In the genomic region with DNA sequence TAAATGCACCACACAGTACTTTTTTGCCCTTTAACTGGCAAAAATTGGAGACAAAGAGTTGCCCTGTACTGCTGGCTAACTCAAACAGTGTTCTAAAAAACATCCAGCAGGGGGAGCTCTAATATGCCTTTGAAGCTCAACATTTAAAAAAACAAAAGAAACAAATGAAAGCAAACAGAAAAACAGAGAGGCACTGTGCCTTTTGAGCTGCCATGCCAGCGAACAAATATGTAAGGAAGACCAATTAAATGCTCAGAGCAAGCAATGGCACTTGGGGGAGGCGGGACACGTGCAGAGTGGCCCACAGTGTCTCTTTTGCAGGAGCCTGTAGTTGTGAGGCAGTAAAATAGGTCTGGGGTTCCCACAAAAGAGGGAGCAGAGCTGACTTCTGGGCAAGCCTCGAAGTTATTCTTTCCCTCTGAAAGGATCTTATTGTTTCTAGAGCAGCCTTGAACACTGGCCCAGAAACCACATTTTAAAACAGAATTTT, we compare ENCODE assay signal across 9 mouse cellular contexts. TPM values are rescaled to one million over a fixed set of nuclear protein-coding genes. Genes with fewer than 3 reads are reported as not detected.
DNase-seq lines count a peak whose midpoint lies in the region; ATAC-seq and TF ChIP-seq lines count a peak whose summit lies in the region.
"Had no signal": no experiment of that assay in that cellular context is flagged by ENCODE, and none has a peak within 500 bp of the region (broad histone marks: within the 10 kb centered on the region; RNA-seq: fewer than 3 reads in every experiment).

No protein-coding gene starts in this region.

- peak; percentile 45 for ATAC-seq in embryonic facial prominence, embryonic 14.5 days (ENCODE audit: low read depth)
- ATAC-seq in heart, embryonic 11.5 days (replicated peaks; ENCODE audit: insufficient number of reproducible peaks, low FRiP score, low TSS enrichment), result no peak
- peak; percentile 44; the same call in 1 of the 2 replicates for ATAC-seq in kidney, embryonic 15.5 days (replicated peaks; ENCODE audit: low FRiP score)
- peak; percentile 50 for ATAC-seq in limb, embryonic 14.5 days (ENCODE audit: low FRiP score, low read depth)
- ATAC-seq in monocyte, adult 5-6 weeks (replicated peaks; ENCODE audit: insufficient number of reproducible peaks, low FRiP score, low TSS enrichment, poor library complexity, severe bottlenecking), result 0 out of 2 replicates have a peak, but pooled peaks have one; percentile 30

- peak overlapping the region; percentile 52 for H3K9ac ChIP-seq in embryonic facial prominence, embryonic 14.5 days (ENCODE audit: low read depth, low read length)
- peak overlapping the region; percentile 34; the same call in 1 of the 2 replicates for H3K9ac ChIP-seq in heart, embryonic 11.5 days (ENCODE audit: low read depth, low read length)
- no peak overlapping the region for H3K9ac ChIP-seq in kidney, embryonic 15.5 days
- H3K9ac ChIP-seq in limb, embryonic 14.5 days (ENCODE audit: low read depth, low read length, severe bottlenecking), result peak overlapping the region; percentile 37; the same call in 1 of the 2 replicates

- TF ChIP-seq POLR2A in bone marrow, adult 2 months (IDR thresholded peaks at IDR 0.05; ENCODE audit: borderline replicate concordance, control insufficient read depth, low read depth, low read length), result no peak
- TF ChIP-seq POLR2A in limb, embryonic 14.5 days (IDR thresholded peaks at IDR 0.05; ENCODE audit: borderline replicate concordance, extremely low read depth, insufficient read depth, insufficient read length), result no peak

- no peaks in the 10 kb centered on the region; the same call in 1 of the 2 replicates for H3K4me1 ChIP-seq in bone marrow, adult 2 months (ENCODE audit: control insufficient read depth, insufficient read depth, low read length)
- peaks cover 49% of the 10 kb centered on the region for H3K4me1 ChIP-seq in embryonic facial prominence, embryonic 14.5 days (ENCODE audit: control insufficient read depth, insufficient read depth, low read length)
- peaks cover 13% of the 10 kb centered on the region; the same call in 1 of the 2 replicates for H3K4me1 ChIP-seq in heart, embryonic 11.5 days (ENCODE audit: control insufficient read depth, insufficient read depth, low read length)
- peaks cover 35% of the 10 kb centered on the region for H3K4me1 ChIP-seq in kidney, embryonic 15.5 days
- peaks cover 56% of the 10 kb centered on the region for H3K4me1 ChIP-seq in limb, embryonic 14.5 days (ENCODE audit: control insufficient read depth, insufficient read depth, low read length)

- 13% methylated on average over 4 of the region's 4 CpGs for WGBS in bone marrow, adult 2 months
- 2% methylated on average over 4 of the region's 4 CpGs for WGBS in embryonic facial prominence, embryonic 14.5 days
- 10% methylated on average over 4 of the region's 4 CpGs for WGBS in heart, embryonic 11.5 days (ENCODE audit: insufficient replicate concordance)
- 3% methylated on average over 4 of the region's 4 CpGs for WGBS in kidney, embryonic 15.5 days
- 1% methylated on average over 4 of the region's 4 CpGs for WGBS in limb, embryonic 14.5 days

- H3K27ac ChIP-seq in bone marrow, adult 2 months (ENCODE audit: control insufficient read depth, insufficient read depth, low read depth, low read length, poor library complexity), result no peak overlapping the region
- H3K27ac ChIP-seq in embryonic facial prominence, embryonic 14.5 days (replicated peaks; ENCODE audit: low read depth, low read length), result peak overlapping the region; percentile 91
- H3K27ac ChIP-seq in heart, embryonic 11.5 days (ENCODE audit: low read depth, low read length), result peak overlapping the region; percentile 59
- H3K27ac ChIP-seq in kidney, embryonic 15.5 days, result peak overlapping the region; percentile 78
- H3K27ac ChIP-seq in limb, embryonic 14.5 days (replicated peaks; ENCODE audit: low read depth, low read length), result peak overlapping the region; percentile 94

- peak overlapping the region; percentile 43 for H3K4me2 ChIP-seq in embryonic facial prominence, embryonic 14.5 days (ENCODE audit: low read depth, low read length)
- peak overlapping the region; percentile 51 for H3K4me2 ChIP-seq in heart, embryonic 11.5 days
- peak overlapping the region; percentile 47 for H3K4me2 ChIP-seq in kidney, embryonic 15.5 days
- no peak overlapping the region; the same call in 1 of the 2 replicates for H3K4me2 ChIP-seq in limb, embryonic 14.5 days (replicated peaks; ENCODE audit: low read depth, low read length, severe bottlenecking)

- no peak overlapping the region for H3K4me3 ChIP-seq in bone marrow, adult 2 months (replicated peaks; ENCODE audit: control insufficient read depth, low read depth, low read length)
- H3K4me3 ChIP-seq in embryonic facial prominence, embryonic 14.5 days (ENCODE audit: low read depth, low read length), result no peak overlapping the region
- no peak overlapping the region for H3K4me3 ChIP-seq in heart, embryonic 11.5 days (ENCODE audit: low read depth, low read length)
- H3K4me3 ChIP-seq in kidney, embryonic 15.5 days (replicated peaks), result no peak overlapping the region
- no peak overlapping the region for H3K4me3 ChIP-seq in limb, embryonic 14.5 days (replicated peaks; ENCODE audit: low read length)

- H3K36me3 ChIP-seq in embryonic facial prominence, embryonic 14.5 days (ENCODE audit: control insufficient read depth, insufficient read depth, low read length), result no peaks in the 10 kb centered on the region
- no peaks in the 10 kb centered on the region for H3K36me3 ChIP-seq in heart, embryonic 11.5 days (ENCODE audit: control insufficient read depth, insufficient read depth, low read length)
- no peaks in the 10 kb centered on the region for H3K36me3 ChIP-seq in kidney, embryonic 15.5 days
- no peaks in the 10 kb centered on the region for H3K36me3 ChIP-seq in limb, embryonic 14.5 days (ENCODE audit: control insufficient read depth, insufficient read depth, low read length)

- peak; percentile 10; the same call in 1 of the 2 replicates for TF ChIP-seq CTCF in bone marrow, adult 2 months (IDR thresholded peaks at IDR 0.05; ENCODE audit: control insufficient read depth, insufficient read depth, low read length)

- no peaks in the 10 kb centered on the region for H3K27me3 ChIP-seq in embryonic facial prominence, embryonic 14.5 days (replicated peaks; ENCODE audit: control insufficient read depth, insufficient read depth, low read length)
- H3K27me3 ChIP-seq in heart, embryonic 11.5 days (ENCODE audit: control insufficient read depth, insufficient read depth, low read length), result no peaks in the 10 kb centered on the region
- H3K27me3 ChIP-seq in kidney, embryonic 15.5 days, result no peaks in the 10 kb centered on the region
- H3K27me3 ChIP-seq in limb, embryonic 14.5 days (ENCODE audit: control insufficient read depth, insufficient read depth, low read length), result no peaks in the 10 kb centered on the region

- DNase-seq in CD4-positive, CD25-positive, alpha-beta regulatory T cell, adult 2 months (ENCODE audit: low read depth, low spot score), result peak; percentile 81
- peak; percentile 91 for DNase-seq in embryonic facial prominence, embryonic 14.5 days (ENCODE audit: low spot score)
- peak; percentile 95 for DNase-seq in limb, embryonic 14.5 days (ENCODE audit: low spot score)
- peak; percentile 65 for DNase-seq in thymus, postnatal 14 days

- no peaks in the 10 kb centered on the region for H3K9me3 ChIP-seq in embryonic facial prominence, embryonic 14.5 days (ENCODE audit: control insufficient read depth, low read length)
- H3K9me3 ChIP-seq in heart, embryonic 11.5 days (replicated peaks; ENCODE audit: control insufficient read depth, low read length), result no peaks in the 10 kb centered on the region
- no peaks in the 10 kb centered on the region for H3K9me3 ChIP-seq in kidney, embryonic 15.5 days (replicated peaks)
- H3K9me3 ChIP-seq in limb, embryonic 14.5 days (ENCODE audit: control insufficient read depth, low read length), result no peaks in the 10 kb centered on the region

RNA-seq across cellular contexts. Expression of a gene that starts 20.5 kb away (rescaled TPM):
- polyA plus RNA-seq in bone marrow, adult 2 months (2011; ENCODE audit: insufficient read depth, insufficient read length, low replicate concordance, missing spikeins), result not detected in 2 replicates
- not detected in 2 replicates for polyA plus RNA-seq in embryonic facial prominence, embryonic 14.5 days (2014; fragmentation: Nextera tagmentation; extraction: Ambion mirVana)
- polyA plus RNA-seq in heart, embryonic 11.5 days (2014; fragmentation: Nextera tagmentation; extraction: Ambion mirVana), result not detected in 2 replicates
- polyA plus RNA-seq in kidney, embryonic 15.5 days (2015; fragmentation: Nextera tagmentation; extraction: Ambion mirVana), result not detected in 2 replicates
- polyA plus RNA-seq in limb, embryonic 14.5 days (2012; rRNA removed), result not detected in 2 replicates
- polyA plus RNA-seq in limb, embryonic 14.5 days (2014; fragmentation: Nextera tagmentation; extraction: Ambion mirVana), result not detected in 2 replicates
- total RNA-seq in monocyte, adult 5-6 weeks (2017), result not detected in 3 replicates
- total RNA-seq: gastrocnemius, postnatal 36 days had no signal

RNA-seq across cellular contexts. Expression of a gene that starts 30.9 kb away (rescaled TPM):
- polyA plus RNA-seq in bone marrow, adult 2 months (2011; ENCODE audit: insufficient read depth, insufficient read length, low replicate concordance, missing spikeins), result 11.8 and 12.9 TPM in 2 replicates
- 40.8 and 45.8 TPM in 2 replicates for polyA plus RNA-seq in embryonic facial prominence, embryonic 14.5 days (2014; fragmentation: Nextera tagmentation; extraction: Ambion mirVana)
- 25.8 and 29.8 TPM in 2 replicates for polyA plus RNA-seq in heart, embryonic 11.5 days (2014; fragmentation: Nextera tagmentation; extraction: Ambion mirVana)
- polyA plus RNA-seq in kidney, embryonic 15.5 days (2015; fragmentation: Nextera tagmentation; extraction: Ambion mirVana), result 39.7 and 40.4 TPM in 2 replicates
- 36.9 and 45.4 TPM in 2 replicates for polyA plus RNA-seq in limb, embryonic 14.5 days (2012; rRNA removed)
- polyA plus RNA-seq in limb, embryonic 14.5 days (2014; fragmentation: Nextera tagmentation; extraction: Ambion mirVana), result 51.3 and 52.8 TPM in 2 replicates
- 24.8 to 30.8 TPM (median 27.2 TPM) in 3 replicates for total RNA-seq in monocyte, adult 5-6 weeks (2017)
